Mouse (Mus musculus) lung, postnatal 0 days (tissue): ENCODE measurements around the gene Celf5. TPM values are rescaled to one million over a fixed set of nuclear protein-coding genes. Genes with fewer than 3 reads are reported as not detected.

Experiments
- ATAC-seq: fragments of 200-750 bp; cut with Nextera tagmentation; 2 replicates; pipeline ENCODE4 v1.8.0; 2017; ENCODE audit warnings: moderate library complexity
- DNase-seq: peaks from one replicate; pipeline ENCODE4 v3.0.0-alpha.2; 2016; ENCODE audit warnings: low spot score
- H3K27ac ChIP-seq: fragments of 300-500 bp; sonication (generic); 2 replicates; pipeline ENCODE4 v1.5.1; 2014; ENCODE audit warnings: antibody characterized with exemption, mild to moderate bottlenecking, low read length, mixed read lengths
- H3K27me3 ChIP-seq: fragments of 300-500 bp; sonication (generic); replicated peaks from 2 replicates; pipeline ENCODE4 v1.6.1; 2014; ENCODE audit warnings: low read length, mixed read lengths; ENCODE audit not compliant: insufficient read depth
- H3K36me3 ChIP-seq: fragments of 300-500 bp; sonication (generic); 2 replicates; pipeline ENCODE4 v1.6.1; 2014; ENCODE audit warnings: low read length, mixed read lengths; ENCODE audit not compliant: insufficient read depth
- H3K4me1 ChIP-seq: fragments of 300-500 bp; sonication (generic); 2 replicates; pipeline ENCODE4 v1.6.1; 2014; ENCODE audit warnings: antibody characterized with exemption, low read depth, low read length, mixed read lengths; ENCODE audit not compliant: insufficient read depth
- H3K4me2 ChIP-seq: fragments of 300-500 bp; sonication (generic); replicated peaks from 2 replicates; pipeline ENCODE4 v1.6.1; 2014; ENCODE audit warnings: low read depth, mild to moderate bottlenecking, low read length, moderate library complexity, mixed read lengths
- H3K4me3 ChIP-seq: fragments of 300-500 bp; sonication (generic); 2 replicates; pipeline ENCODE4 v1.5.1; 2014; ENCODE audit warnings: low read depth, low read length
- H3K9ac ChIP-seq: fragments of 300-500 bp; sonication (generic); replicated peaks from 2 replicates; pipeline ENCODE4 v1.6.1; 2014; ENCODE audit warnings: low read depth, mild to moderate bottlenecking
- H3K9me3 ChIP-seq: fragments of 300-500 bp; sonication (generic); 2 replicates; pipeline ENCODE4 v1.6.1; 2016; ENCODE audit warnings: low read length, mixed read lengths
- CTCF ChIP-seq: IDR thresholded peaks from 2 replicates; pipeline ENCODE4 v1.5.1; 2016; ENCODE audit warnings: antibody characterized with exemption, mild to moderate bottlenecking
- EP300 ChIP-seq: IDR thresholded peaks from 2 replicates; pipeline ENCODE4 v1.6.1; 2016; ENCODE audit warnings: antibody characterized with exemption, mild to moderate bottlenecking, control low read depth
- WGBS: fragments of 180-500 bp; shearing (Covaris S2); extraction: QIAGEN DNeasy Blood & Tissue Kit; methylation state at CpG from one replicate; pipeline ENCODE4 v1.1.7; 2014; 5-methylcytosine and 5-hydroxymethylcytosine counted together
- polyA plus RNA-seq: library from polyadenylated mRNA; unstranded; fragments of >200 nt; fragmentation: Nextera tagmentation; extraction: Ambion mirVana; gene quantifications from 2 replicates; pipeline ENCODE4 v1.2.1, GENCODE M21; 2015

Gene Celf5
- polyA plus RNA-seq, 1 experiment from 2014 or later: 0.08 TPM

DNA sequence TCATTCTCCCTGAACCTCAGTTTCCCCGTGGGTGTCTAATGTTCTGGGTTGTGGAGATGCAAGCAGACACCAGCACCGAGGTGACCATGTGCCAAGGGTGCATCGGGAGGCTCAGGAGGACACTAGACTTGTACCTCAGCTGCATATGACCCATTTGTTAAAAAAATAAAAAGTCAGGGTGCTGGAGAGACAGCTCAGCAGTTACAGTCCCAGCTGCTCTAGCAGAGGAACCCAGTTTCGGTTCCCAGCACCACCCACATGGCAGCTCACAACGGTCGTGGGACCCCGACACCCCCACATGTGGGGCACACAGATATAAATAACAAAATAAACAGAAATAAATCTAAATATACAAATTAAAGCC is 54.0 kb downstream of the Celf5 start:
- WGBS: 90% methylated on average over 7 of the region's 7 CpGs
- peaks cover 29% of the 10 kb centered on the region for H3K4me1 ChIP-seq
- no peak for DNase-seq
- ATAC-seq: no peak
- no peak overlapping the region for H3K27ac ChIP-seq
- H3K9ac ChIP-seq: no peak overlapping the region
- H3K9me3 ChIP-seq: no peaks in the 10 kb centered on the region
- H3K4me2 ChIP-seq: no peak overlapping the region
- H3K27me3 ChIP-seq: no peaks in the 10 kb centered on the region
- TF ChIP-seq CTCF (no peak), EP300 (no peak)
- H3K4me3 ChIP-seq: no peak overlapping the region
- no peaks in the 10 kb centered on the region for H3K36me3 ChIP-seq

DNA sequence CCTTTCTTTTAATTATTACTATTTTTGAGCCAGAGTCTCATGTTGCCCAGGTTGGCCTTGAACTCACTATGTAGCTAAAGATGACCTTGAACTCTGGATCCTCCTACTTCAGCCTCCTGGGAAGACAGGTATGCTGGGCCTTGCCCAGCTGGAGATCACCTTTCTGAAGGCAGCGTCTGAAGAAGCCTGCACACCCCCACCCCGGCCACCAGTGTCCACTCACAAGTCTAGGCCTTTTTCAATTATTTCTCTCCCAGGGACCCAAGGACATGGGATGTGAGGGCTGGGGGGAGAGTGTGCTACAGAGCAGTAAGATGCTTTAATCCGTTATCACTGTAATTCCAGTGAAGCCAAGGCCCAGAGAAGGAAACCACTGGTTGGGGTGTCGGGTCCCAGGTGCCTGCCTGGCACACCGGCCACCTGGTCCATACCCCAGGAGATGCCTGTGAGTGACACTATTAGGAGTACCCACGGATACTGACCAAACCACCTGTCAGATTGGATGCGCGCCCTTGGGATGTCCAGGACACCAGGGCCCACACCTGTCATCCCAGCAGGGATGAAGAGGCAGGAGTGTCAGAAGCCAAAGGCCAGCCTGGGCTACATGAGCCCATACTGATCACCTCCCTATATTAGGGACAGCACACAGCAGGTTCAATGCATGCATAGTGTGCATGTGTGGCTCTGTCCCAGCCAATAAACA is 54.6 kb downstream of the Celf5 start:
- H3K9ac ChIP-seq: no peak overlapping the region
- peaks cover 25% of the 10 kb centered on the region; the same call in 1 of the 2 replicates for H3K4me1 ChIP-seq
- ATAC-seq (no peak), DNase-seq (no peak)
- H3K4me2 ChIP-seq: no peak overlapping the region
- no peaks in the 10 kb centered on the region for H3K9me3 ChIP-seq
- no peaks in the 10 kb centered on the region for H3K27me3 ChIP-seq
- no peak overlapping the region for H3K4me3 ChIP-seq
- no peaks in the 10 kb centered on the region for H3K36me3 ChIP-seq
- TF ChIP-seq CTCF: no peak
- TF ChIP-seq EP300: no peak
- H3K27ac ChIP-seq: no peak overlapping the region
- WGBS: 81% methylated on average over 8 of the region's 8 CpGs

DNA sequence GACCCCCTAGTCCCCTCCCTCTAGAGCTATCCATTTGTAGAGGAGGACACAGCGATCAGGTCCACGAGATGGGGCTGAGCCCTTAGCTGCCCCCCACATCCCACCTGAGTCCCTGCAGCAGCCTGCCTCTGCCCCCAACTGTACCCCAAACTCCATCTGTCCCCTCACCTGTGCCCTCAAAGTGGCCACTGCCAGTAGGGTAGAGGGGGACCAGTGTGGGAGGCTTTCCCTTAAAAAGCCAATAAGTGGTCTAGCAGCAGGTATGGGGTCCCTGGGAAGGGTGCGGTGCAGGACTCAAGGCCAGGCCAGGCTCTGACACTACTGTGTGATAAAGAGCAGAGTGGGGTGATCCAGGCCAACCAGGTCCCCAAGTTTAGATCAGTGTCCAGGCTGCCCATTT is 55.2 kb downstream of the Celf5 start:
- Histone ChIP-seq H3K27me3 (no peaks in the 10 kb centered on the region), H3K36me3 (no peaks in the 10 kb centered on the region), H3K9ac (peak overlapping the region; percentile 13; the same call in 1 of the 2 replicates), H3K4me3 (peak overlapping the region; percentile 53), H3K4me2 (peak overlapping the region; percentile 89), H3K4me1 (peaks cover 25% of the 10 kb centered on the region; the same call in 1 of the 2 replicates), H3K9me3 (no peaks in the 10 kb centered on the region), H3K27ac (no peak overlapping the region)
- ATAC-seq (no peak), DNase-seq (no peak)
- WGBS: 43% methylated on average over 3 of the region's 3 CpGs
- no peak for TF ChIP-seq CTCF
- no peak for TF ChIP-seq EP300

DNA sequence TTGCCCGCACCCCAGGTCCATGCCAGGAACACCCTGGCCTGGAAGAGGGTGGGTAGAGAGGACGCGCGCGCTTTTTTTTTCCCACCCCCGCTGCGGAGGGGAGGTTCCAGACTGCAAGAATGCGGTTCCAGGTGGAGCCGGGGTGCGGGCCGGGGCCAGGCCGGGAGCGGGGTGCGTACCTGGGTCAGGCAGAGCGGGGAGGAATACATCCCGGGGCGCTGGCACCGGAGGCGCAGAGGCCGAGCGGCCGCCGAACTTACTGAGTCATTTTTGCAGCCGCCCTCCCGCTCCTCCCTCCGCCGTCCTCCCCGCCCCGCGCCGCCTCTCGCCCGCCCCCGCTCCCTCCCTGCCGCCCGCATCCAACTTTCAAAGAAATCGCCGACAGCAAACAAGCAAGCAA is 55.6 kb downstream of the Celf5 start:
- under 1% methylated on average over 18 of the region's 38 CpGs for WGBS
- DNase-seq (peak; percentile 66), ATAC-seq (no peak)

DNA sequence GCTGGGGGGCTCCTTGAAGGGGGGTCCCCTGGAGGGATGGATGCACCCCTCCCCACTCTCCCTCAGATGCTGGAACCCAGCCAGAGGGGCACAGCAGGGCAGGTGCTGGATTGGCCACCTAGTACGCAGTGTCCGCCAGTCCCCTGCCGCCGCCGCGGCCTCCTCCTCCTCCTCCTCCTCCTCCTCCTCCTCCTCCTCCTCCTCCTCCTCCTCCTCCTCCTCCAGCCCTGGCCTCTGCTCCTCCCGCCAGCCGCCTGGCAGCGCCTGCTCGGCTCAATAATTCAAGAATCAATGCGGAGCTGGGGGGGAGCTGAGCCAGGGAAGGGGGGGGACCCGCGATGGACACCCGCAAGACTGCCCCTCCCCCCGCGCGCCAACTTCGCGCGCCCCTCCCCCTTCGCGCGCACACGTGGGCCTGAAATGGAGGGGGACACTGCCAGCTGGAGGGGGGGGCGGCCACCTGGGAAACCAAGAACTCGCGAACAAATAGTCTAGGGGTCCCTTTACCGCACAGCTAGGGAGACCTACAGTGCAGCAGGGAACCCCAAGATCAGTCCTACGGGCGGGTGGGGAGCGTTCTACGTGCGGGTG is 56.3 kb downstream of the Celf5 start:
- under 1% methylated on average over 12 of the region's 33 CpGs for WGBS
- no peak for TF ChIP-seq CTCF
- no peak for TF ChIP-seq EP300
- ATAC-seq: no peak
- Histone ChIP-seq H3K4me3 (peak overlapping the region; percentile 53), H3K27me3 (no peaks in the 10 kb centered on the region), H3K9ac (peak overlapping the region; percentile 13; the same call in 1 of the 2 replicates), H3K4me2 (peak overlapping the region; percentile 89), H3K36me3 (no peaks in the 10 kb centered on the region), H3K9me3 (no peaks in the 10 kb centered on the region), H3K27ac (no peak overlapping the region), H3K4me1 (peaks cover 24% of the 10 kb centered on the region; the same call in 1 of the 2 replicates)
- peak; percentile 12 for DNase-seq

More for the DNA sequence above, 55.6 kb downstream of the Celf5 start:
- peak overlapping the region; percentile 13 for H3K9ac ChIP-seq
- no peaks in the 10 kb centered on the region for H3K9me3 ChIP-seq
- H3K27me3 ChIP-seq: no peaks in the 10 kb centered on the region
- no peak overlapping the region for H3K27ac ChIP-seq
- peak overlapping the region; percentile 53 for H3K4me3 ChIP-seq
- no peaks in the 10 kb centered on the region for H3K36me3 ChIP-seq
- no peak for TF ChIP-seq EP300
- TF ChIP-seq CTCF: no peak
- peaks cover 25% of the 10 kb centered on the region; the same call in 1 of the 2 replicates for H3K4me1 ChIP-seq
- H3K4me2 ChIP-seq: peak overlapping the region; percentile 89

DNA sequence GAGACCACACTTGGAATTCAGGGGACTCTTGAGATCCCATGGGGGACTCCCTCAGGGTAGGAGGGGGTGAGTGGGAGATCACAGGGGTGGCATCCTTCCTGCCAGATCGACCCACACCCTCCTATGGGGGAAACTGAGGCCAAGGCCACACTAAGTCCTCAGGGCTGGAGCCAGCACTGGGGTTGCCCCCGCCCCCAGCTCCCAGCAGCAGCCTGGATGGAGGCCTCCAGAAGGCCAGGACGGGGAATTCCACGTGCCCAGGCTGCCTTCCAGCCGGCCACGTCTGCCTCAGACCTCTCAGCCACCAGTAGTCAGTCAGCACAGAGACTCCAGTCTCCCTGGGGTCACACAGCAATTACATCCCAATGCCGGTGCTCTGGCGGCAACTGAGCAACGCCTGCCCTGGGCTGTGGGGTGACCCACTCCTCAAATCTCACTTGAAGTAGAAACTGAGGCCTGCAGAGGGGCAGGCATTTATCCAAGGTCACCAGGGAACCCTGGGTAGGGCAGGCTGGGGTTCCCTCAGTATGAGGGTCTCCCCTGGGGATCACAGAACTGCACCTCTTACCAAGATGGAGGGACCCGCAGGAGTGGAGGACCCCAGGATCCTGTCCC is 57.2 kb downstream of the Celf5 start:
- Histone ChIP-seq H3K27ac (0 out of 2 replicates have a peak overlapping the region, but pooled peaks have one; percentile 35), H3K36me3 (no peaks in the 10 kb centered on the region), H3K4me1 (peaks cover 20% of the 10 kb centered on the region; the same call in 1 of the 2 replicates), H3K4me3 (no peak overlapping the region), H3K4me2 (peak overlapping the region; percentile 89), H3K9me3 (no peaks in the 10 kb centered on the region), H3K9ac (no peak overlapping the region), H3K27me3 (no peaks in the 10 kb centered on the region)
- ATAC-seq: no peak
- WGBS: 38% methylated on average over 10 of the region's 10 CpGs
- DNase-seq: peak; percentile 5
- no peak for TF ChIP-seq EP300
- no peak for TF ChIP-seq CTCF
